Mouse (Mus musculus) CD8-positive naive resting alpha-beta T cell, adult 2 months (primary cell): ENCODE measurements around the gene Fut8.

ENCODE experiments used
- DNase-seq, 2 experiments: peaks; one replicate each; pipeline ENCODE4 v3.0.0; 2022; ENCODE audit warnings: low read depth in 2 of 2, low spot score in 2 of 2

Gene Fut8

DNA sequence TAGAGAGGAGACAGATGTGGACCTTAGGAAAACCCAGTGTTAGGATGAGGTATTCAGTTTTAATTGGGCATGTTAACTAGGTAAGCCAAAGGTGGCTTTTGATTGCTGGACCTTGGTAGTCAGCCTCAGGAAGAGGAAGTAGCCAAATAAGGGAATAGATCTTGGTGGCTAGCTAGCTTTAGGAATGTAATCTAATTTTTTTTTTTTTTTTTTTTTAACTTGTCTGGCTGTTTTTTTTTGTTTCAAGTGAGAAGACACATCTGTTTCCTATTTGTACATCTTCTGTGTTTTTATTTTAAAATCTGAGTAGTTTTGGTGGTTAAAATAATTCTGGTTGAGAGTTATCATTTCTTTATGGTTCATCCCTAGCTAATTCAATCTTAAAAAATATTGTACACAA lies 65.4 kb downstream of the Fut8 start:
- DNase-seq: no peak

DNA sequence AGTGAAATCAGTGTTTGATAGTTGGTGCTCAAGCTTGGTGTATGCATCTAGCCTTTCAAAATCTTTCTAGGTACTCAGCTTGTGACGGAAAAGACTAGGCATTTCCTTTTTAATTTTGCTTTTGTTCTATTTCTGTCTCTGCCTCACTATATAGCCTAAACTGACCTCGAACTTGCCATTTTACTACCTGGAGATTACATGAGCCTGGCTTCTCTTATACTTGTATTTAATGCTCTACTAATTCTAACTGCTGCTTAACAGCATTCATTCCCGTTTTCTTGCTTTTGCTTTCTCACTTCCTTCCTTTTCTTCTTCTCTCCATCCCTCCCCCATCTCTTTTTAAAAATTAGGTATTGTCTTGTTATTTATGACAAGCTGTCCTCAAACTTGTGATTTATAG lies 67.6 kb downstream of the Fut8 start:
- no peak for DNase-seq

DNA sequence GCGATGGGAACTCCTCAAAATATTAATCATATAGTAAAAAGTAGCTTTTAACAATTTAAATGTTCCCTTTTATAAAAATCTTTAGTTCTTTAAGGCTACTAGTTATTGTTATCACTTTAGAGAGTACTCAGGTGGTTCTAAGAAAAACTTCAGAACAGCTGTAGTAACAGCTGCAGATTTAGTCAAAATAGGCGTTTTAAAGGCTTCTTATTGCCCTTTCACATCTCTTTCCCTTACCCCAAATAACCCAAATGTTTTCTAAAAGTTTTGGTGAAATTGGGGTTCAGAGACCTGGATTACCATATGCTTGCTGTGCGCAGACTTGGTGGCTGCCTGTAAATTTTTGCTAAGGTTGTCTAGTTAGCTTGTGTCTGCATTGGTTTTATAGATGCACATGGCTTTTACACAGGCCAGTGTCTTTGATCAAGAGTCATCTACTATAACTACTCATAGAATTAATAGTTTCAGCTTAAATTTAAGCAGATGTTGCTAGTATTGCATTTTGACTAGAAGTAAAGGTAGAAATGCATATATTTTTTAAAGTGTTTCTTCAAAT lies 68.9 kb downstream of the Fut8 start:
- no peak for DNase-seq

DNA sequence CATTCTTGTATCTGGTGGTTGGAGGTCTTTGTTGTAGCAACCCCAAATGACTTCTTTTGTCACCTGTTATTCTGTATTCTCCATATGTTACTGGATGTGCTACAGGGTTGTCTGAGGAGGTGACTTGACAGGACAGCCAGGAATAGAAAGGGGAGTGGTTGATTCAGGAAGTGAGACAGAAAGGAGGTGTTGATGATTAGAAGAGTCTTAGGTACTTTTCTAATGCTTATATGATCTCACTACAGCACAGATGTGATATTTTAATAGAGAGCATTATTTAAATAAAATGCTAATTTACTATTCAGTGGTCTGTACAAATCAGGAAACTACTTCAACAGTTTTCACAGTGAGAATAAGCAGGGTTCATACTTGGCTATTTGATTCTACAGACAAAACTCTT lies 71.6 kb downstream of the Fut8 start:
- DNase-seq: no peak

DNA sequence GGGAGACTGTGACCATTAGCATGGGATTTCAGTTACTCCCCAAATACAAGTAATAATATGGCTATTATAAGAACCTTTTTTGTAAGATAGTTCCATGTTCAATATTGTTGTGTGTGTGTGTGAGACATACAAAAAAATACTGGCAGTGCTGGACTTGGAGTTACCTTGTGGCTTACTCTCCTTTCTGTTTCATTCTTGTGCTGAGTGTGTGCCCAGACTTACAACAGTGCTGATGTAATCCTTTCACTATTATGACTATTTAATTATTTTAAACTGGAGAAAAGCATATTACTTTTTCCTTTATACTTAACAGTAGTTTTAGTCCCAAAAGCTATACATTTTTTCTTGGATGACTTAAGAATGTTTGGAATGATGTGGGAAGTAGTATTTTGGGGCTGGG lies 75.6 kb downstream of the Fut8 start:
- DNase-seq: no peak

DNA sequence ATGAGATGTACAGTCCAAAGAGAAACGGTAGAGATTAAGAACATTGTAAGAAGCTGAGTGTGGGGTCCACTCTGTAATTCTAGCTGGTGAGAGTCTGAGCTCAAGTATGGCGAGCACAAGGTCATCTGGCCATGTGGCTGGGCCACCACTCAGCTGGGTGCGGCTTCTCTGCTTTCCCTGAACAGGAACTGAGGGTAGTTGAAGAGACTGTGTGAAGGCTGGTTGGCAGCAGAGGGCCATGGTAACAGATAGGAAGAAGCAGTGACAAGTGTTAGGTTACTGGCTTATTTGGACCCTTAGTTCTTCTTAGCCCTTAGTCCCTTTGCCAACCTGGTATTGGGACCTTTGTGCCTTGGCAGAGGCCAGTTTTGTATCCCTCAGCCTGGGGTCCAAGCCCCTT lies 86.2 kb downstream of the Fut8 start:
- DNase-seq: no peak

DNA sequence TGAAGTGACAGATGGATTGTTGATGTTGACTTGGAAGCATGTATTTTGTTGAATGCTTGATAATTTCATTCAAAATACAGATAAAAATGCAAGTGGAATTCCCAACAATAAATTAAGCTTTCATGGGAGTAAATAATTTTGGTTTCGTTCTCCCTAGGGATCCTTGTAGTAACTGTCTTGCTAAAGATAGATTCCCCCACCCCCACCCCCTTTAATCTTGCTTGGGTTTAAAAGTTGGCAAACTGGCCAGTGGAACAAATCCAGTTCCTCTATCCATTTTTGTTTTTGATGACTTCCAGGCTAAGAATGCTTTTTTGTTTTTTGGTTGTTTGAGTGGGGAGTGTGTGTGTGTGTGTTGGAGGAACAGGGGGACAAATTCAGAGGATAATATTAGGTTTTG lies 108.6 kb downstream of the Fut8 start:
- DNase-seq: no peak

DNA sequence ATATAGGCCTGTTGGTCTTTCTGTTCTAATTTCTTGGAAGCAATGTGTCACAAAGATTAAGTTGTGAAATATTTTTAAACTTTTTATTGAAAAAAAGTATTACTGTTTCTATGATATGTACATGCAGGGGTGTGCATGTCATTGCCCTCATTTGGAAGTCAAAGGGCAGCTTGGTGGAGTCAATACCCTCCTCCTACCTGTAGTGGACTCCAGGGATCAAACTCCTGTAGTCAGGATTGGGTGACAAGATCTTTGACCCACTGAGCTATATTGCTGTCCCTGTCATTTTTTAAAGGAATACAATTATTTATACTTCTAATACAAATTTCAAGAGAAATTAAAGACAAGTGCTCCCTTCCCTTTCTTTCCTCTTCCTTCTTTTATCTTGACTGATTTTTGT lies 111.6 kb downstream of the Fut8 start:
- DNase-seq: no peak

DNA sequence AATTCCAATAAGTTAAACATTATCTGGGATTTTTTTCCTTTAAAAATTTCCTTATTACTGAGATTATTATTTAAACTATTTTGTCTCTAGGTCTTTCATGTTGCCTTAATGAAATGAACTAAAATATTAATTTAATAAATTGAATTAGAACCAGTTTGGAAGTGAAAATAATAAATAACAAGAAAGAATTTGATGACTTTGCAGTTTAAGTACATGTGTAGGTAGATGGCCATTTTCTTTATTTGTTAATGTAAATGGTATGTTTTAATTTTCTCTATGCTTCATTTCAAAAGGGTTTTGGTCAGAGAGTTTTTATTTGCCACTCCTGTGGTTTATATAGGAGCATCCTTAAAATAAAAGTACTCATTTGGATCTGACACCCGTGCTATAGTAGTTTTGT lies 177.8 kb downstream of the Fut8 start:
- DNase-seq: no peak

DNA sequence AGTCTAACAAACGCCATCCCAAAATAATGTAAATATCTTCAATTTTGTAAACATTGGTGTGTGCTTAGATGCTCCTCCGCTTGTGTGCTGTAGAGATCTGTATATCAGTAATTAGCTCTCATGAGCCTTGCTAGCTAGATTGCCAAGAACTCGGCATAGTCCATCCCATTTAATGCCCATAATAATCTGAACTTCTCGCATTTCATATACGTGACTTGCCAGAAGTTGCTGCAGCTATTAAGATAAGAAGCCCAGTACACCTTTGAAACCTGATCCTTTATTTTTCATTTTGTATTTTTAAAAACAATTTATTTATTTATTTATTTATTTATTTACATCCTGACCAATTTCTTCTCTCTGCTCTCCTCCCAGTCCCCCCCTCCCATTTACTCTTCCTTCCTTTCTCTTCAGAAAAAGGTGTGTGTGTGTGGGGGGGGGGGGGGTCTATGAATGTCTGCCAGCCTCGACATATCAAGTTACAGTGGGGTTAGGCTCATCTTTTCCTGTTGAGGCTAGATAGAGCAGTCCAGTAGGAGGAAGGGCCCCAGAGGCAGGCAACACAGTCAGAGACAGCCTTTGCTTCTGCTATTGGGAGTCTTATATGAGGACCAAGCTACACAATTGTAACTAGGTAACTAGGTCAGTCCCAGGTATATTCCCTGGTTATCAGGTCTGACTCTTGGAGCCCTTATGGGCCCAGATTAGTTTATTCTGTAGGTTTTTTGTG lies 183.9 kb downstream of the Fut8 start:
- no peak for DNase-seq

DNA sequence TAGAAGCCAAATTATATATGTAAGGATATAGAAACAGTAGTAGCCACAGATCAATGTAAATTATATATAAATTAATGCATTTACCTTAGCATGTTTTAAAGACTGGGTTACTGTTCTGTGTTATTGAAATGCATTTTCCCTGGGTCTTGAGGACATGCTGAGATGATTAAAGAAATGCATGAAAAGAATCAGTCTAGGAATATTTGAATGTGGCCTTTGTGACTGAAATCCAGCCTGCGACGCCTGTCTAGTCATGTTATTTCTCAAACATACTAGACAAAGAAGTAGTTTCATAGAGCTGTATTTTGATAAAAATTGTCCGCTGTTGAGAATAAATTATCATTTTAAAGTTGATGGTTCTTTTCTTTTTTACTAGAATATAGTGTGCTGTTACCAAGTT lies 188.2 kb downstream of the Fut8 start:
- DNase-seq: no peak

DNA sequence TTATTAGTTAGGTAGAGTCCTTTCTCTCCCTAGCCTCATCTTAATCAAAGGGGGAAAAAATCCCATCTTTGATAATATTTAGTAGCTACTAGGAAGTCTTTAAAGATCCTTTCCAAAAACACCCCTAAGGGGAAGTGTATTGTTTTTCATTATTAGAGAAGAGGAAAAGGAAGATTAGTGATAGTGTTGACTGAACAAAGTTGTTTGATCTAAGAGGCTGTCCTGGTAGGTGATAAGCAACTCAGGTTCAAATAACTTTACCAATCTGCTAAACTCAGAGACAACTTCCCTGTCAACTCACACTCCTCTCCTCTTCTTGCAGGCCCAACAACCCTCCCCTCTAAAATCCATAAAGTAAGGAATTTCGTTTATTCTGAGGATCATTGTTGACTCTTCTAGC lies 190.2 kb downstream of the Fut8 start:
- no peak for DNase-seq

DNA sequence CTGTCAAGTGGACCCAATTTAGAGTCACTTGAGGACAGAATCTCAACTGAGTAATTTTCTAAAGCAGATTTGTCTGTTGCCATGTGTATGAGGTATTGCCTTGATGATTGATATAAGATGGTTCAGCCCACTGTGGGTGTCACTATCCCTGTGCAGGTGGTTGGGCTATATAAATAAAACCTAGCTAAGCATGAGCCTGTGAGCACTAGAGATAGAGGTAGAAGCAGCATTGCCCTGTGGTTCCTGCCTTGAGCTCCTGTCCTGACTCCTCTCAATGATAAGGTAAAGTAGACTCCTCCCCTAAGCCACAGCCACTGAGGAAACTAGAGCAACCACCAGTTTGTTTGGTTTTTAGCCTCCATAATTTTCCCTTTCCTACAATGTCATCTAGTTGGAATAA lies 191.5 kb downstream of the Fut8 start:
- no peak for DNase-seq

DNA sequence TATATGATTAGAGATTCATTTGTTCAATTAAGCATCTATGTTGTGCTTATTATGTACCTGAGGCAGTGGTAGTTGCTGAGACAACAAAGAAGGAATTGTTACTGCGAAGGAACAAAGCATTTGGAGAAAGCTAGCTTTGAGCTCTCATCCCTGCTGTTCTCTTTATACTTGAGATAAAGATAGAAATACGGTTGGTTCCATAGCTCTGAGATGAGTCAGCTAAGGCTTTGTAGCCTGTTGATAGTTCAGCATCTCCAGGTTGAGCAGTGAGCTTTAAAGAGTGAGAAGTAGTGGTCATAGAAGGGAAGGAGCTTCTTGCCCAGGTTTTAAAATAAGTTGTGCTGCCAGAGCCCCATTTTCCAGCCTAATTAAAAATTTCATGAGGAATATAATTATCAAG lies 198.8 kb downstream of the Fut8 start:
- no peak for DNase-seq

DNA sequence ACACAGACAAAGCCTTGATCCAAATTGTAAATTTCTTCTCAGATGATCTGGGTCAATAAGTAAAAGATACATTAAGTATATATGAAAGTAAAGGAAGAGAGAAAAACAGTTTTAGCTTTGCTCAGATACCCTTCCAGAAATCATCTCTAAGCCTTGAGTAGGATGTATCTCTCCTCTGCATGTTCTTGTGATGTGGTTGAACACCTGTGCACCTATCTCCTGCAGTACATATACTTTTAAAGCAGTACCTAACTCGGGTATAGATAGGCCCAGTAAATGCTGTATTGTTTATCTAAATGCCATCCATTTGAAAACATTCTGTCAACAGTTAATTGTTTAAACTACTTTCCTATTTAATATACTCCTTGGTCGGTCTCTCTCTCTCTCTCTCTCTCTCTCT lies 212.9 kb downstream of the Fut8 start:
- DNase-seq: no peak

DNA sequence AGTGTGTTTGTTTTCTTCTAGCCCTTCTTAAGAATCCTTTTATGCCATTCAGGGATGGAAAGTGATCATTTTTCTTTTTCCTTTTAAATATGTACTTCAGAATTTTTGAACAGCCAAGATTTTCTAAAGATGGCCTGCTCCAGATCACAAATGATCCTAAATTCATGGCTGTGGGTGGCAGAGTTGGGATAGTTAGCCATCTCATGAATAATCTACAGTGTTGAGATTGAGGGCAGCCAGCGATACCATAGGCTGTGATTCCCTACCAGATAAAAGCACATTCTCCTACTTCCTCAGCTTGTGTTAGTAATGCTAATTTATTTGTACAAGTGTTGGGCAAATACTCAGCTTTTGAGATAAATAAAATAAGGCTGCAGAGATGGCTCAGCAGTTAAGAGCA lies 228.3 kb downstream of the Fut8 start:
- no peak for DNase-seq

DNA sequence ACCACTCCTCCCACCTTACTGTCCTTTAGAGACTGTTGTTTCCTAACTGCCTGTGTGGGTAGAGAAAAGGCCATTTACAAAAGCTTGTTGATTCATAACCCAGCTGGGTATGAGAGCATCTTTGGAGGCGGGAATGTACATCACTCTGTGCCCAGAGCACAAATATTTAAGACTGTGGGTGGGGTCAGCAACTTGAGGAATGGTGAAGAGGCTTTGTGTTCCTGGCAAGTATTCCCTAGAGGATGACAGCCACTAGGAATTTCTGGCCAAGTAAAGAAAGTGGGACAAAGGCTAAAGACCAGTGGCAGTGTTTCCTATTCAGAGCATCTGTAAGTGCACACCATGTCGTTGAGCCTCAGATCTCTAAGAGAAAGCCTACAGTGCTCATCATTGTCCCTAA lies 242.0 kb downstream of the Fut8 start:
- no peak for DNase-seq

DNA sequence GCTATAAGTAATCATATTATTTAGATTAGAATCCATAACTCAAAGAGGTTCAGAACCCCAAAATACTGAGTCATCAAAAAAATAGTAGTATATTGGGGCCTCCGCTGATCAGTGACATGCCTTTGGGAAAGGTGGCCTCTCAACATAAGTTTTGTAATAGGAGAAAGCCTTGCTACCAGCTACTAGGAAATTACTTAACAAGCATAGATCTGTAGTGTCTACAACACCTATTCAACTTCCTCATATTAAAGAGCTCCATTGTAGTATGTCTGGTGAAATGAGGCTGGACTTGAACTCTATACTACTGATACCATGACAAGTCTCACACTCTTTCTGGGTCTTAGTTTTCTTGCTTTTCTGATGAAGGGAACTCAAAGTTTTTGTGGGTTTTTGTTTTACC lies 243.2 kb downstream of the Fut8 start:
- DNase-seq: no peak

DNA sequence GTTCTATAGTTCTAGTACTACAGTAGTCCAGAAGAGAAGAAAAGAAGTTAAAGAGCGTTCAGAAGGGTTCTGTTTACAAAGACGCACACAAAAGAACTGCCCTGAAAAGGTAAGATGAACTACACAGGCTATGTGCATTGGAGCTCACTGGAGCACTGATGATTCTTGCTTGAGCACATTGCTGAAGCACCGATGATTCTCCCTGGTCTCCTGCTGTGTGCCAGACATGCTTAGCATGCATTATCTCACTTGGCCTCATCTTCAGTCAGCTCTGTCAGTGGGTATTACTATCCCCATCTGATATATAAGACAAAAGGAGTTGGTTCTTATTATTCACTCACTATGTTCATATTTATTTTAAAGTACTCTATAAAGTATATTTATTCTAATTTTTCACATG lies 243.9 kb downstream of the Fut8 start:
- DNase-seq: no peak

DNA sequence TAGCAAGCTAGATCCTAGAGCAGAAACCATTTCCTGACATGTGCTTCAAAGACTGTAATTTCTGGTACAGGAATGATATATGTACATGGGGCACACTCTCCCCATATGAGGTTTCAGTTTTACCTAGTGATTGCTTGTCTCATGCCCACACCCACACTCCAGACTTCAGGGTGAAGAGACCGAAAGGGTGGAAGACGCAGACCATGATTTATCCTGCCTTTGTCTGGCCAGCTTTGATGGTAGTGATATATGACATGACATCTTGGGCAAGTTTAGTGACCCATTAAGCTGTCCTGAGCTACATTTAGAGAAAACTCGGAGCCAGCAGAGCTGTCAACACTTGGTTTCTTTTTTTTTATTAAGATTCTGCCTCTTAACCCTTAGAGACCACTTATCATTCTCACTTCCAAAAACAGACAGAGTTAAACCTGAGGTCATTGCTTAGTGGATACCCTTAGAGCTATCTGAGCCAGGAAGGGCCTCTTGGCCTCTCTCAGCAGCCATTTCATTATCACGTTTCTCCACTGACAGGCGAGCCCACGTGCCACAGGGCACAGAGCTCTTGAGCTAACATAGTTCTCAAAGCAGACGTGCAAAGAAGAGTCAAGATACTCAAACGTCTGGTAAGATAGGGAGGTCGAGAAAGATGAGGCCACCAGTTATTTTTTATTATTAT lies 245.4 kb downstream of the Fut8 start:
- DNase-seq: no peak

DNA sequence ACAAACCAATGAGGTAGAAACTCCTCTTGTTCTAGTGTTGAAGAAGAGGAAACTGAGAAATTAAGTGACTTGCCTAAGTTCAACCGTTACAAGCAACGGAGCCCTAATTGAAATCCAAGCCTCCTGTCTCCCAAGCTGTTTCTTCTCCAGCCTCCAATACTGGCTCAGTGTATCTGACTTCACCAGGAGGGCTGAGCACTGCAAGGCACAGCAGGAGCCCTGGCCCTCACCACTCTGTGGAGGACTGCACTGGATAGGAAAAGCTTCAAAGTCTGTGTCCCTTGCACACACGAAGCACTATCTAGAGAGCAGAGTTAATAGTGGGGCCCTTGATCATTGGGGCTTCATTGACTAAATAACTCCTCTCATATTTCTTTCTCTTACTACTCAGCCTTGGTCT lies 246.8 kb downstream of the Fut8 start:
- no peak for DNase-seq

DNA sequence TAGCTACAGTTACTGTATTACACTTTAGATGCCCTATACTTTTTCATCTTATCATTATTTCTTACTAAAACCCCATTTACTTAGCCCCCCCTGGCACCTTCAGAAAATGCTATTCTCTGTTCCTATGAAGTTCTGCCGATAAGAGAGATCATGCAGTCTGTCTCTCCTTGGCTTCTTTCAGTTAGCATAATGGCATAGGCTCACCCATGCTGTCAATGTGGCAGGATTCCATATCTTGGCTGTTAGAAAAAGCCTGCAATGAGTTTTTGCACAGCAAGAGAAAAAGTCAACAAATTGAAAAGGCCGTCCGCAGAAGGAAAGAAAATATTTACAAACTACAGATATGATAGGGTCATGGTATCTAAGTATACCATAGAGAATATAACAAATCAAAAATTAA lies 253.6 kb downstream of the Fut8 start:
- no peak for DNase-seq

DNA sequence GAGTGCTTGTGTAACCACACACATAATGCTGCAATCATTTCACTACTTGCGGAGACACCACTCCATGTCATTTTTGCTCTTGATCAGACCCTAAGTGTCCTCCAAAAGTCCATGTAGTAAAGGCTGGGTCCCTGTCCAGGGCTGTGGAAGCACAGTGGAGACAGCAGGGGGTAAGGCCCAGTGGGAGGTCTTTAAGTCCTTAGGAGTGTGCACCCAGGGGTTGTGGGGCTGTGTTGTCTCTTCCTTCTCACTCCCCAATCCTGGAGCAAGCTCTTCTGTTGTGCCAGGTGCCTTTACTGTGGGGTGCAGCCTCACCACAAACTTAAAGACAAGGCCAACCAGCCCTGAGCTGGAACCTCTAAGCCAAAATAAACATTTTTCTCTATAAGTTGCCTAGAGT lies 257.9 kb downstream of the Fut8 start:
- no peak for DNase-seq
